Mouse (Mus musculus) liver, embryonic 14.5 days (tissue): Measurements from ENCODE around the gene Lgr6.

Experiments used
- CTCF ChIP-seq: IDR thresholded peaks from 2 replicates; pipeline ENCODE4 v1.5.1; 2016; ENCODE audit warnings: antibody characterized with exemption, low read depth, control low read depth
- EP300 ChIP-seq: IDR thresholded peaks from 2 replicates; pipeline ENCODE4 v1.6.1; 2016; ENCODE audit warnings: antibody characterized with exemption, low read depth

- TF ChIP-seq CTCF (no peak), EP300 (no peak)
Observed at GRCm38 (mm10) chr1:134972920-134973319, 132.2 kb downstream of the Lgr6 start.
